14 mouse cellular contexts compared by ENCODE assay signal in the genomic region with DNA sequence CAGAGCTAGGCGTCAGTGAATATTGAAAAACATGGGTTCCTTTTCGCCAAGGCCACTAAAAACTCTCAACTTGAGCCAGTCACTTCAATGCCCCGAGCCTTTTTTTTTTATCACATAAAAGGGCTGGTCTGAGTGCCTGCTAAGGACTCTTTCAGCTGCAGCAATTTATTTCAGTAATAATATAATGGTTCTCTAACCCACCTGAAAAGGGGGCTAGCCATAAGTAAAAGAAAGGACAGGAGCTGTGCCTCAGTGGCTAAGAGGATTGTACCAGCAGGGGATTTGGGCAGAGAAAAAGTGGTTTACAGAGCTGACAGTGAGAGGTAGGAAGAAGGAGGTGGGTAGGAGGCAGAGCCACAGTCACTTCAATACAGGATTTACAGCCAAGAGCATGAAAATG.
"Had no signal": no experiment of that assay in that cellular context is flagged by ENCODE, and none has a peak within 500 bp of the region (broad histone marks: within the 10 kb centered on the region; RNA-seq: fewer than 3 reads in every experiment).

No protein-coding gene starts in this region.

- H3K27ac ChIP-seq: kidney, embryonic 15.5 days; left cerebral cortex, adult 2 months; liver, embryonic 13.5 days had no signal

- H3K9ac ChIP-seq: kidney, embryonic 15.5 days; liver, embryonic 13.5 days had no signal

- H3K9me3 ChIP-seq: kidney, embryonic 15.5 days; liver, embryonic 13.5 days had no signal

- H3K4me1 ChIP-seq: kidney, embryonic 15.5 days; liver, embryonic 13.5 days had no signal

- H3K4me3 ChIP-seq: kidney, embryonic 15.5 days; left cerebral cortex, adult 2 months; liver, embryonic 13.5 days; myocyte had no signal

- H3K27me3 ChIP-seq: kidney, embryonic 15.5 days; liver, embryonic 13.5 days had no signal

- DNase-seq: kidney, adult 11 months; kidney, adult 8-10 months; kidney, postnatal 10 days; kidney, postnatal 36 days; layer of hippocampus, postnatal 36 days; liver, embryonic 13.5 days; lung, adult 2 months; lung, postnatal 14 days; lung, postnatal 4 days; thymus, adult 18-20 months; thymus, postnatal 36 days had no signal

- H3K4me2 ChIP-seq: kidney, embryonic 15.5 days; liver, embryonic 13.5 days had no signal

- H3K36me3 ChIP-seq: kidney, embryonic 15.5 days; liver, embryonic 13.5 days had no signal
